Mouse (Mus musculus): ENCODE measurements at regions not wholly inside any gene's neighbourhood (a gene's known extent, or its start where the extent isn't known, plus 50 kb on each side); places are given as distances from the start of the nearest gene placed in this dataset.

DNA sequence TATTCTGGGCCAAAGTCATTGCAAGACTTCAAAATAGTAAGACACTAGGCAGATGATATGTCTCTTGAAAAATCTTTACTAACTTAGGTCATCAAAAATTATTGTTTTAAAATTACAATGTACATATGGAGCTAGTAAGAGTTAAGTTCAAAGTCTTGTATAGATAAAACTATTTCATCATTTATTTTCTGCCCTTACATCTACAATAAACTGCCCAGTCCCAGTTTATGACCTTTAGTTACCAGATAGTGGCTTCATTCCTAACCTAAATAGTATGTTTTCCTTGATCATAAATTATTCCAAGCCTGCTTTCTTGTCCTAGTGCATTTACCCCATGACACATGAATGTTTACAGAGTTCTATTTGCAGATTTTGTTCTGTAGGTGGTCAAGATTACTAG, 72.9 kb downstream of the Manea start:
- no peak for DNase-seq

DNA sequence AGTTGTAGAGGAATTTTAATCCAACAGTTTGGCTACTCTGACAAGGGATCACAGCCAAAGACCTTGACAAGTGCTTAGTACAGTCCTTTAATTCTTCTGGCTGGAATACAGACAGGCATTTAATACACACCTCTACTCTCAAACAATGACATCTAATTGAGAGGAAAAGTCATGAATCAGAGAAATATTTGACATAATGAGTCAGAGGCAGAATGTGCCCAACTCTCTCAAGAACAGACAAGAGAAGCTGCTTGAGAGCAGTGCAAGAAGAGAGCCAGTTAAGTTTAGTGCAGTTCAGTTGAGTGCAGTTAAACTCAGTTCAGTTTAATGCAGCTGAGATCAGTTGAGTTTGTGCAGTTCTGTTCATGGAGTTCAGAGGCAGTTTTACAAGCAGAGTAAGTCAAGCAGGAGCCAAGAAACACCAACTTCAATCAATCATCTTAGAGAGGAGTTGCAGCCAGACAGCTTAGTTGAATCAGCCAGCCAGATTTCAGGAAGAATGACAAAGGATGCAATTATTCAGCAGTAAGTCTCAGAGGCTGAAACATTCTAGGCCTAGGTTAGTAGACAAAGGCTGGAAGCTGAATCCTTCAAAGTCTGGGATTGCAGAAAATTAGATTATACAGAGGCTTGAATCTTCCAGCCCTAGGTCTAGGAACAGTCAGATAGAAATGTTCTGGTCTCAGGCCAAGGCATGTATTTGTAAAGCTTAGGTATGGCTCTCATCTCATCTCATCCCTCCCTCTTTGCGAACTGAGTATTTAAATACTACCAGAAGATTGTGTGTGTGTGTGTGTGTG, 87.3 kb downstream of the Manea start:
- DNase-seq = no peak

DNA sequence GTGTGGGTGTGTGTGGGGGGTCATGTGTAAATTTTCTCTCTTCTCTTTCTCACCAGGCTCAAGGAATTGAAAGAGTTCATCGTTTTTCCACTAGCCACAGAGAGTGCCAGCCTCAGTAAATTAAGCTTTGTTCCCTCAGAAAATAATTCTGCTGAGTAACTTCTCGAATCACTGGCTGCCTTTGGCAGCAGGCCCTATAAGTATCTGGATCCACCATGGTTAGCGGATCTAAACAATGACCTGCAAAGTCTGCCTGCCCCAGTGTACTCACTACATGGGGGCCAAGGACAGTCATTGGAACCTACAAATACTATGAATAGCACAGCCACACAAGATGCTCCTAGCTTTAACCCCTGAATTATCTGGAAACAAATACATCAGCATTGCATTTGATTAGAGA, 90.8 kb downstream of the Manea start:
- no peak for DNase-seq

DNA sequence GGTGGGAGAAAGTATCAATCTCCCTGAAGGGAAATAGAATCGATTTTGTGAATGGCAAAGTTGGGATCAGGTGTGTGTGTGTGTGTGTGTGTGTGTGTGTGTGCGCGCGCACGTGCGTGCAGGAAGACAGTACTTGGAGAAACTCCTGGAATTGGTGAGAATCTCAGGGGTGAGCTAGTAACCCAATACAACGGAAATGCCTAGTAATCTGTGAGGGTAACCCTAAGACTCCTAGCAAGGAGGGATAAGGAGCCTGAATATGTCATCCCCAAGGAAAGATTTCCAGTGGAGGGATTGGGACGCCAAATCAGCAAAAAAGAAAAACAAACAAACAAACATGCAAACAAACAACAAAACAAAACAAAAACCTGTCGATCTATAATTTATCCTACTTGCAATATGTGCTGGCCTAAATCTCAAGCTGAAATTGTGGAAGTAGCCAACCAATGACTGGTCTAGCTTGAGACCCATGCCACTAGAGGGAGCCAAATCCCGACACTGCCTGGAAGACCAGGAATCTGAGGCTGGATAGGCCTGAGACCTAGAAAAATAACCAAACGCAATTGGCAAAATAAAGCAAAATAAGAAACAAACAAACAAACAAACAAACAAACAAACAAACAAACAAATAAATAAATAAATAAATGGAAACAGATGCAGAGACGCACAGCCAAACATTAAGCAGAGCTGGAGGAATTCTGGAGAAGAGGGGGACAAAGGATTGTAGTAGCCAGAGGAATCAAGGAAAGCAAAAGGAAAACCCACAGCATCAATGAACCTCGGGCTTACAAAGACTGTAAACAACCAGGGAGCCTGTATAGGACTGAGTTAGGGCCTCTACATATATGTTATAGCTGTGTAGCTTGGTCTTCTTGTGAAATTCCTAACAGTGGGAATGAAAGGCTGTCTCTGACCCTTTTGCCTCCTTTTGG, 98.5 kb downstream of the Manea start:
- DNase-seq = peak; percentile 23 to 54

GRCm38 (mm10) chr4:26223267-26223666, 123.4 kb downstream of the Manea start:
- DNase-seq = no peak
